Mouse (Mus musculus): ENCODE results near the gene Kcnj14.

DNA sequence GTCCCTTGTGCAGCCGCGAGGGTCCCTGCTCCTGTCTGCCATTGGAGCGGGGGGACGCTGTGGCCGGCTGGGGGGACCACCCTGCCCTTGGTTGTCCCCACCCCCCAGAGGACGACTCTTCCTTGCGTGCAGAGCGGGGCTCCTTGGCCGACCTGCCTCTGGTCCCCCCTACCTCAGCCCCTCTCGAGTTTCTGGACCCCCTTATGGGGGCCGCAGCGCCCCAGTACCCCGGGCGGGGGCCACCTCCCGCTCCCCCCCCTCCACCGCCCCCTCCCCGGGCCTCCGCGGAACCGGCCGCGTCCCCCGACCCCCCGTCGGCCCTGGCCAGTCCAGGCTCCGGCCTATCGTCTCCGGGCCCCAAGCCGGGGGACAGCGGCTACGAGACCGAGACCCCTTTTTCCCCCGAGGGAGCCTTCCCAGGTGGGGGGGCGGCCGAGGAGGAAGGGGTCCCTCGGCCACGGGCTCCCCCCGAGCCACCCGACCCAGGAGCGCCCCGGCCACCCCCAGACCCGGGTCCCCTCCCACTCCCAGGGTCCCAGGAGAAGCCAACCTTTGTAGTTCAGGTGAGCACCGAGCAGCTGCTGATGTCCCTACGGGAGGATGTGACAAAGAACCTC lies 30.5 kb downstream of the Kcnj14 start:
- TF ChIP-seq CTCF (IDR thresholded peaks at IDR 0.05; ENCODE audit: insufficient read depth, low read depth, low read length) = no peak
- TF ChIP-seq POLR2A (IDR thresholded peaks at IDR 0.05; ENCODE audit: insufficient read depth, low read depth, low read length) = no peak
